Mouse (Mus musculus): ENCODE measurements around the gene Cend1.
A peak's percentile ranks its signal among the peaks of the same experiment; 100 is the strongest.

The Cend1 gene

GRCm38 (mm10) chr7:141443081-141443821, 14.0 kb upstream of the Cend1 start:
- DNase-seq (ENCODE audit: low spot score in 2 of 2): peak in 1 of 2 experiments; percentile 29

GRCm38 (mm10) chr7:141442199-141442598, 12.9 kb upstream of the Cend1 start:
- no peak for DNase-seq (ENCODE audit: low spot score in 2 of 2)

- no peak for DNase-seq (ENCODE audit: low spot score in 2 of 2)
Measured at GRCm38 (mm10) chr7:141441460-141441859, 12.2 kb upstream of the Cend1 start.

GRCm38 (mm10) chr7:141440613-141441012, 11.3 kb upstream of the Cend1 start:
- DNase-seq (ENCODE audit: low spot score in 2 of 2): peak in 1 of 2 experiments; percentile 57

- DNase-seq (ENCODE audit: low spot score in 2 of 2): no peak
Measured at GRCm38 (mm10) chr7:141439811-141440210, 10.5 kb upstream of the Cend1 start.

- no peak for DNase-seq (ENCODE audit: low spot score in 2 of 2)
Measured at GRCm38 (mm10) chr7:141439140-141439679, 9.9 kb upstream of the Cend1 start.

GRCm38 (mm10) chr7:141438201-141438968, 9.1 kb upstream of the Cend1 start:
- DNase-seq (ENCODE audit: low spot score in 2 of 2): no peak

GRCm38 (mm10) chr7:141437178-141438120, 8.2 kb upstream of the Cend1 start, which contains the start of gene Slc25a22:
Slc25a22 (minus strand) TSS chr7:141437892.
- peak; percentile 74 to 83 for DNase-seq (ENCODE audit: low spot score in 2 of 2)

- no peak for DNase-seq (ENCODE audit: low spot score in 2 of 2)
Measured at GRCm38 (mm10) chr7:141436523-141436892, 7.2 kb upstream of the Cend1 start.

- no peak for DNase-seq (ENCODE audit: low spot score in 2 of 2)
Measured at GRCm38 (mm10) chr7:141435856-141436522, 6.7 kb upstream of the Cend1 start.

GRCm38 (mm10) chr7:141435129-141435855, 6.0 kb upstream of the Cend1 start:
- no peak for DNase-seq (ENCODE audit: low spot score in 2 of 2)

- DNase-seq (ENCODE audit: low spot score in 2 of 2): no peak
Measured at GRCm38 (mm10) chr7:141434464-141434863, 5.2 kb upstream of the Cend1 start.

- DNase-seq (ENCODE audit: low spot score in 2 of 2): no peak
Measured at GRCm38 (mm10) chr7:141433517-141434400, 4.5 kb upstream of the Cend1 start.

- DNase-seq (ENCODE audit: low spot score in 2 of 2): peak in 1 of 2 experiments; percentile 46
Measured at GRCm38 (mm10) chr7:141432741-141433516, 3.6 kb upstream of the Cend1 start.

GRCm38 (mm10) chr7:141432186-141432611, 2.9 kb upstream of the Cend1 start:
- no peak for DNase-seq (ENCODE audit: low spot score in 2 of 2)

- no peak for DNase-seq (ENCODE audit: low spot score in 2 of 2)
Measured at GRCm38 (mm10) chr7:141431434-141432185, 2.3 kb upstream of the Cend1 start.

- no peak for DNase-seq (ENCODE audit: low spot score in 2 of 2)
Measured at GRCm38 (mm10) chr7:141430585-141431240, 1.4 kb upstream of the Cend1 start.

Data from cerebellum, postnatal 4 days (tissue).